Mouse (Mus musculus) urinary bladder, postnatal 4 days (tissue): ENCODE data around the gene Icmt.

ENCODE experiments used
- DNase-seq, 2 experiments: peaks; one replicate each; pipeline ENCODE4 v3.0.0; 2021 to 2022; ENCODE audit warnings: low spot score in 2 of 2

The Icmt gene

DNA sequence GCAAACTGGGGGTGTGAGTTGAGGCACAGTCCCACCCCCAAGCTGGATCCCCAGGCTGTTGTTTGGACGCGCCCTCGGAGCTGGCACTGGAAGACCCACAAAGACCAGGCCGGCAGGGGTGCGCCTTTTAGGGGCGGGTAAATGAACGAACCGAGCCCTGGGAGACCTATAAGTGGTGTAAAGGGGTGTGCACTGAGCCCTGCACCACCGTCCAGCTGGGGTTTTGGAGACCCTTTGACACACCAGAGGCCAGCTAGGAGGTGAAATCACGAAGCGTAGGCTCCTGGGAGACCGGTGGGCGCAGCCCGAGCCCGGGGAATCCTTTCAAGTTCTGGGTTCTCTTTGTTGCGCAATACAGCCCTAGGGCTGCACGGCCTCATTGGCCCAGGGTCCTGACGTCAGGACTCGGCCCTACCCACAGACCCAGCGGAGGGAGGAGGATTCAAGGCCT, 22.3 kb upstream of the Icmt start:
- no peak for DNase-seq

GRCm38 (mm10) chr4:152276389-152277347, 20.4 kb upstream of the Icmt start:
- no peak for DNase-seq

DNA sequence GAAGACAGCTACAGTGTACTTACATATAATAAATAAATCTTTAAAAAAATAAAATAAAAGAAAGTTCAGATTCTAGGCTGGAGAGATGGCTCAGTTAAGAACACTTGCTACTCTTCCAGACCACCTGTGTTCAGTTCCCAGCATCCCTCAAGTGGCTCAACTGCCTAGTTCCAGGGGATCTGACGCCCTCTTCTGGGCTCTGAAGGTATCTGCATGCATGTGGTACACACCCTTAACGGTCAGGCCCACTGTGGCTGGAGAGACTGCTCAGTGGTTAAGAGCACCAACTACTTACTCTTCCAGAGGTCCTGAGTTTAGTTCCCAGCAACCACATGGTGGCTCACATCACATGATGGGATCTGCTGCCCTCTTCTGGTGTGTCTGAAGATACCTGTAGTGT, 19.1 kb upstream of the Icmt start:
- no peak for DNase-seq

DNA sequence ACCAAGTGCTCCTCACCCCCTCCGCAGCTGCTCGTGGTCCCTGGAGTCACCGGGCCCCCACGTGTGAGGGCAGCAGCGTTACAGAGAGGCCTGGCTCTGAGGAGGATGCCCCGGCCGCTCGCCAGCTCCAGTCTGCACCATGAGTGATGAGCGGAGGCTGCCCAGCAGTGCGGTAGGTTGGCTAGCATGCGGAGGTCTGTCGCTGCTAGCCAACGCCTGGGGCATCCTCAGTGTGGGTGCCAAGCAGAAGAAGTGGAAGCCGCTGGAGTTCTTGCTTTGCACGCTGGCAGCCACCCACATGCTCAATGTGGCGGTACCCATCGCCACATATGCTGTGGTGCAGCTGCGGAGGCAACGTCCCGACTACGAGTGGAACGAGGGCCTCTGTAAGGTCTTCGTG, 18.0 kb upstream of the Icmt start:
- no peak for DNase-seq

- DNase-seq: no peak
These were observed 15.4 kb upstream of the Icmt start for GRCm38 (mm10) chr4:152281601-152282000.

- DNase-seq: no peak
These were observed 14.3 kb upstream of the Icmt start for GRCm38 (mm10) chr4:152282721-152283120.

GRCm38 (mm10) chr4:152283186-152283950, 13.7 kb upstream of the Icmt start:
- peak; percentile 81 to 89 for DNase-seq

GRCm38 (mm10) chr4:152285505-152285904, 11.5 kb upstream of the Icmt start:
- peak in 1 of 2 experiments; percentile 49 for DNase-seq

DNA sequence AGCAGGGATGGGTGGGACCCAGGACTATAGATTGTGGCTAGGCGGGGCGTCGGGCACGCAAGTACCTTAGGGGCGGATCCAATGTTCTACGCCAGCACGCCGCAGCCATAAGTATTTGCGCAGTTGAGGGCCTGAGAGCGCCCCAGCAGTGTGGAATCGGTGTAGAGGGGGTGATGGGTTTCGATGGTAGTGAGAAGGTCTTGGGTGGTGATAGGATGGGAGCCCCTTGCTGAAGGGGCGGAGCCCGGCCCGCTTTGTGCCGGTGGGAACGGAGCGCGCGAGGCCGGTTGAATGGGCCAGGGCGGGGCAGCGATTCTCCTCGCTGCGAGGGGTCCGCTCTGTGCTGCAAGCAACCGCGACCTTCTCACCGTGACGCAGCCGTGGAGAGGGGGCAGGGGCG, 10.8 kb upstream of the Icmt start:
- no peak for DNase-seq

DNA sequence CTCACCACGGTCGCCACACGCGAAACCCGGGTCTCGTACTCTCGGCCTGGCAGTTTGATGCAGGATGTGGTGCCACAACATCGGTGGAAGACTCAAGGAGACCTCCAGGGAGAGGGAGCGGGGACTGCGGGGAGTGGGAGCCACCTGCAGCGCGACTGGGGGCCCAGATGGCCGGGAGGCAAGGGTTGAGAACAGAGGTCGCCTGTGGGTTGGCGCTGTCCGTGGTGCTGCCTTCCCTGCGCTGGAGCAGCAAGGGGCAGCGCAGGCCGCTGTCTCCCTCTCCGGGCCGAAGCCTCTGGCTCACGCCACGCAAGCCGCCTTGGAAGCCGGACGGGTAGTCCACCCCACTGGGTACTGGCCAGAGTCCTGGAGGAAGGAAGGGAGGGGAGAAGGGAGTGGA, 10.1 kb upstream of the Icmt start:
- peak; percentile 62 to 73 for DNase-seq

DNA sequence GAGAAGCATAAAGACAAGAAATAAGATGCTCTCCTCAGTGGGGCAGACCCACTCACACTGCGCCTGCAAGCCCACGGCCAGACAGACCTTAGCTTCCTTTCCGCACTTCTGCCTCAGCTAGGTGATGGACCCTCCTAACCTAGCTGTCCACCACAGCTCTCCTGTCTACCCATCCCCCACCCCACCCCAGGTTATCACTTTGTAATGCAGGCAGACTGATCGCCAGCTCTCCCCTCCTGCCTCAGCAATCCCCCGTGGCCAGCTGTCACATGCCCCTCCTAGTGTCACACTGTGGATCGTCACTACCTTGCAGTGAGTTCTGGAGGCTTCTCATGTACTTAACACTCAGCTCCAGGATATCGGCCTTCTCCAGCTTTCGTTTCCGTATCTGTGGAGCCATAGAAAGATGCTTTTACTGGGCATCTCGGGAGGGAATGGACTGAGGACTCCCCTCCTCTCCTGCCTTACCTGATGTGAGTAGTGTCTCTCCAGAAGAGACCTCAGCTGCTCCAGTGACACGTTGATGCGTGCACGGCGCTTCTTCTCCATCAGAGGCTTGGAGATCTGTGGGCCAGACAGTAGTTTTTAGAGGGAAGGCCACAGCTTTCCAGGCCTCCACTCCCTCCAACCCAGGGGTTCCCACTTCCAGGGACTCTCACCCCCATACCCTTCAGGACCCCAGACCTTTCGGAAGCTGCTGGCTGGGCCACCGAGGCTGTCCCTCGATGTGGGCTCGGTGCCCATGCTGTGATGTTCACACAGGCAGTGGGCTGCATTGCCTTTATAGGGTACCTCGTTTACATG, 9.5 kb upstream of the Icmt start:
- DNase-seq: no peak

DNA sequence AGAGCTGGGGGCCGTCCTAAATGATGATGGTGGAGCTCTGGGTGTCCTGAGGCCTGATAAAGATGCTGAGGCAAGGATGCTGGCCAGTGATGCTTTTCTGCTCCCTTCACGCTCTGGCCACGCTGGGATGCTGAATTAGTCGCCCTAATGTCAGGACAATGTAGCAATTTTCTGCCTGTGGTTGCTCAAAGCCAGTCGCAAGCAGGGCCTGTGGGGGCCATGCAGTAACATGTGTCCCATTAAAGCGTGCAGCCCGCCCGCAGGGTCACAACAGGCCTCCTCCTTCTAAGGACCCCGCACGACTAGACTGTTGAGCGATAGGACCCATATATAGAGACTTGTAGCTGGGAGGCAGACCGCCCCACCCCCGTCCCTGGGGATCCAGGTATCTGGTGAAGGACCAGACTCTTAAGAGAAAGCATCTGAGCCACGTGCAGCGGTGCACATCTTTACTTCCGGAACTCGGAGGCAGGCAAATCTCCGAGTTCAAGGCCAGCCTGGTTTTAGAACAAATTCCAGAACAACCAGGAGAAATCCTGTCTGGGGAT, 8.6 kb upstream of the Icmt start:
- DNase-seq: no peak

DNA sequence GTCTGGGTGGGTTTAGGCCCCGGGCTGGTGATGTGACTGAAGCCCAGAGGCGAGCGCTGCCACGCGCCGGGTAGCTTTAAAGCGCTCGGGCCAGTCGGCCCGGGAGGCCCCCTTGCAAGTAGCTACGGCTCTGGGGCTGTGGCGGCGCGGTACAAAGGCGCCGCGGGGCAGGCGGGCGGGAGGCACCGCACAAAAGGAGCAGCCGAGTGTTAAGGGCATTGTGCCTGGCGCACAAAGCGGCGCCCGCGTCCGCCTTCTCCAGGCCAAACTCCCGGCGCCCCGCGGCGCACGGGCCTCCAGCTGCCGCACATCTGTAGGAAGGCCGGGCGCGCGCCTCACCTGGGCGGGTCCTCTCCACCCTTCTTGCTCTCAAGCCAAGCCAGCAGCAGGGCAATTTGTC, 6.6 kb upstream of the Icmt start:
- DNase-seq: no peak

- DNase-seq: no peak
These were observed 6.0 kb upstream of the Icmt start for GRCm38 (mm10) chr4:152290991-152291390.

GRCm38 (mm10) chr4:152291562-152291961, 5.5 kb upstream of the Icmt start, which contains the start of gene Hes3:
Gene Hes3 (minus strand): TSS chr4:152291662.
- DNase-seq: no peak

GRCm38 (mm10) chr4:152292102-152292765, 4.8 kb upstream of the Icmt start:
- no peak for DNase-seq

DNA sequence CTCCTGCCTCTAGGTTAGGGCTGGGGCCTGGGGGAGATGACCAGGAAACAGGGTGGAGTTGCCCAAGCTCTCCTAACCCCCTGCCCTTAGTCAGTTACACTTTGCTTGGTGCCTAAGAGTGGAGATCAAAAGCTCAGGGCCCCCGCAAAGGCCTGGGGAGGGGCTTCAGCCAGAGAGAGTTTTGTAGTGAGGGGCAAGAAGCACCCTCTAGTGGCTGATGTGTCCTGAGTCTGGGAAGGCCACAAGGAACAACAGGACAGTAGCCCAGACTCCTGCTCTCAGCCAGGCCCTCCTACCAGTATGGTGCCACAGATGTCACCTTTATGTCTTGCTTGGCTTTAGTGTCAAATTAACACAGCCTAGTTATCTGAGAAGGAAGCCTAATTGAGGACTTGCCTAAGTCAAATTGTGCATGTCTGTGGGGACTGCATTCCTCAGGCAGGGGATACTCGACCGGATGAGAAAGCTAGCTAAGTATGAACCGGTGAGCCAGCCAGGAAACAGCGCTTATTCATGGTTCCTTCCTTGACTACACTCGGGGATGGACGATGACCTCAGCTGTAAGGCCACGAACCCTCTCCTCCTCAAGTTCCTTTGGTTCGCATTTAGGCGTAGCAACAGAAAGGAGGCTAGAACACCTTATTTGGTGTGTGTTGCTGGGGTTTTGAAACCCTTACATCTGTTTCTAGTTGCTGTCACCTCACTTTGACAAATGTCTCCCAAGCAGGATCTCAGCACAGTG, 2.7 kb upstream of the Icmt start:
- no peak for DNase-seq

DNA sequence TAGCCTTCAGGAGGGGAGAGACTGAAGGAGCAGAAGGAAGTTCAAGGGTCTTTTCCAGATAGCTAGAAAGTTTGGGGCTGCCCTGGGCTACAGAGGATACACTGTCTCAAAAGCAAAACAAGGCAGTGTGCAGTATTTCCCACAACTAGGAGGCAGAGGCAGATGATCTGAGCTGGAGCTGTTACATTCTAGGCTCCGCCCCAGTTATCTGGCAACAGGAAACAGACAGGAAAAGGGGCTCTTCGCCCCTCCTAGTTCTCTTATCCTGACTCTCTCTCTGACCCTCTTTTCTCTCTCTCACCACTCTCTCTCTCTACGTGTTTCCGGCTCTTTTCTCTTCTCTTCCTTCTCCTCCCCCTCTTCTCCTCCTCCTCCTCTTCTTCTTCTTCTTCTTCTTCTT, 1.1 kb upstream of the Icmt start:
- DNase-seq: no peak

DNA sequence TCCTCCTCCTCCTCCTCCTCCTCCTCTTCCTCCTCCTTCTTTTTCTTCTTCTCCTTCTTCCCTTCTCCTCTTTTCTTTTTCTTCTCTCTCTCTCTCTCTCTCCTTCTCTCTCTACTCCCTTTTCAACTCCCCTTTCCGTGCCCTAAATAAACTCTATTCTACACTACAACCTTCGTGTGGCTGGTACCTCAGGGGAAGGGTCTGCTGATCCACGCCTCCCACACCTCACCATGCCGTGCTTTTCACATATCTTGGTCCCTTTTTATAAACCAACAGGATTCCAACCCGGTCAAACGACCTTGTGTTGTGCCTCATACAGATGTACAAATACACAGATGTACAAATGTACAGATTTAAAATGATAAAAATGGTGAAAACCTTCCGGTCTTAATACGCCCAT, 656 bp upstream of the Icmt start:
- DNase-seq: no peak

DNA sequence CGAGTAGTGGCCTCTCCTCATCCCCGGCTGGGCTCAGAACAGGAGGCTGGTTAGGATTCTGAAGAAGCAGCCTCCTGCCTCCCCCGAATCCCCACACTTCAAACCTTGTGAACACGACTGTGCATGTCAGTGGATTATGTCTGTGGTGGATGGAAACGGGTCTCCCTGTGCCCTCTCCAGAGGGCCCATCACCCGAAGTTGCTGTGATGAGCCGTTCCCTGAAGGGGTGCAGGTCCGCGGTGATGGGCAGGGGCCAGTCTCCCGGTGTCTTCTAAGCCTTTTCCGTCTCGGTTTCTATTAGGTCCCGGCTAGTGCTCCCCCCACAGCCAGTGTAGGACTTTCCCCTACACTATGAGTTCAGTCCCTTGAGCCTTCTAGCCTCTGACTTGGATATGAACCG, 1.8 kb downstream of the Icmt start:
- no peak for DNase-seq
